Mouse (Mus musculus) hindbrain, postnatal 0 days (tissue): ENCODE results near the gene Fhl4. TPM values are rescaled to one million over a fixed set of nuclear protein-coding genes. Genes with fewer than 3 reads are reported as not detected.

ENCODE experiments used
- ATAC-seq: fragments of 200-750 bp; cut with Nextera tagmentation; 2 replicates; pipeline ENCODE4 v1.8.0; 2017; ENCODE audit warnings: mild to moderate bottlenecking, moderate TSS enrichment, moderate library complexity
- DNase-seq: peaks from one replicate; pipeline ENCODE4 v3.0.0-alpha.2; 2015; ENCODE audit warnings: low spot score
- H3K27ac ChIP-seq: fragments of 300-500 bp; sonication (generic); 2 replicates; pipeline ENCODE4 v1.5.1; 2014; ENCODE audit warnings: mild to moderate bottlenecking
- H3K27me3 ChIP-seq: fragments of 300-500 bp; sonication (generic); 2 replicates; pipeline ENCODE4 v1.6.1; 2014; ENCODE audit warnings: low read length, mixed read lengths; ENCODE audit not compliant: insufficient read depth
- H3K36me3 ChIP-seq: fragments of 300-500 bp; sonication (generic); 2 replicates; pipeline ENCODE4 v1.6.1; 2014; ENCODE audit warnings: low read length, mixed read lengths; ENCODE audit not compliant: insufficient read depth
- H3K4me1 ChIP-seq: fragments of 300-500 bp; sonication (generic); 2 replicates; pipeline ENCODE4 v1.6.1; 2014; ENCODE audit warnings: antibody characterized with exemption, low read length, mixed read lengths; ENCODE audit not compliant: insufficient read depth
- H3K4me2 ChIP-seq: fragments of 300-500 bp; sonication (generic); 2 replicates; pipeline ENCODE4 v1.6.1; 2014; ENCODE audit warnings: low read depth, mild to moderate bottlenecking, low read length, moderate library complexity, mixed read lengths
- H3K4me3 ChIP-seq: fragments of 300-500 bp; sonication (generic); 2 replicates; pipeline ENCODE4 v1.5.1; 2014; ENCODE audit warnings: low read length
- H3K9ac ChIP-seq: fragments of 300-500 bp; sonication (generic); replicated peaks from 2 replicates; pipeline ENCODE4 v1.6.1; 2014; ENCODE audit warnings: mild to moderate bottlenecking, low read length, moderate library complexity, mixed read lengths
- H3K9me3 ChIP-seq: fragments of 300-500 bp; sonication (generic); 2 replicates; pipeline ENCODE4 v1.6.1; 2016; ENCODE audit warnings: low read length, mixed read lengths
- CTCF ChIP-seq: IDR thresholded peaks from 2 replicates; pipeline ENCODE4 v1.5.1; 2016; ENCODE audit warnings: antibody characterized with exemption, control low read depth, low read depth
- WGBS: fragments of 180-500 bp; shearing (Covaris S2); extraction: QIAGEN DNeasy Blood & Tissue Kit; methylation state at CpG from one replicate; pipeline ENCODE4 v1.1.7; 2014; 5-methylcytosine and 5-hydroxymethylcytosine counted together
- polyA plus RNA-seq: library from polyadenylated mRNA; unstranded; fragments of >200 nt; fragmentation: Nextera tagmentation; extraction: Ambion mirVana; gene quantifications from 2 replicates; pipeline ENCODE4 v1.2.1, GENCODE M21; 2015
- total RNA-seq: library from RNA; depleted of rRNA; stranded (reverse); fragments of >200 nt; gene quantifications from 2 replicates; pipeline ENCODE4 v1.2.3, GENCODE M21; 2014; rRNA removed

Fhl4 gene
- total RNA-seq (1.2 TPM in 2 replicates), polyA plus RNA-seq (2.1 TPM in 2 replicates)

GRCm38 (mm10) chr10:85102247-85103084 lies at the start of gene Fhl4, which contains the start of gene Tmem263:
Gene Fhl4 (minus strand): TSS chr10:85102495.
Gene Tmem263 (plus strand): TSS chr10:85102627.
- Histone ChIP-seq H3K27me3 (no peaks in the 10 kb centered on the region), H3K9me3 (no peaks in the 10 kb centered on the region), H3K4me1 (no peaks in the 10 kb centered on the region), H3K4me2 (peak within 1 kb of the TSS; percentile 76), H3K27ac (peak within 1 kb of the TSS; percentile 93), H3K36me3 (no peaks in the 10 kb centered on the region), H3K9ac (peak within 1 kb of the TSS; percentile 92), H3K4me3 (peak within 1 kb of the TSS; percentile 95)
- no peak; the same call in 1 of the 2 replicates for TF ChIP-seq CTCF
- ATAC-seq = peak; percentile 98
- peak; percentile 97 for DNase-seq
- under 1% methylated on average over 70 of the region's 96 CpGs for WGBS

GRCm38 (mm10) chr10:85149226-85149625 lies 46.9 kb upstream of the Fhl4 start:
- Histone ChIP-seq H3K4me2 (no peak overlapping the region), H3K27me3 (no peaks in the 10 kb centered on the region), H3K9ac (no peak overlapping the region), H3K9me3 (no peaks in the 10 kb centered on the region), H3K27ac (no peak overlapping the region), H3K4me1 (no peaks in the 10 kb centered on the region), H3K4me3 (no peak overlapping the region), H3K36me3 (peaks cover 28% of the 10 kb centered on the region)
- ATAC-seq (no peak), DNase-seq (no peak)
- 85% methylated on average over 5 of the region's 5 CpGs for WGBS
- no peak for TF ChIP-seq CTCF

GRCm38 (mm10) chr10:85146282-85146681 lies 44.0 kb upstream of the Fhl4 start:
- Histone ChIP-seq H3K9ac (no peak overlapping the region), H3K27ac (no peak overlapping the region), H3K4me1 (no peaks in the 10 kb centered on the region), H3K4me2 (no peak overlapping the region), H3K4me3 (no peak overlapping the region), H3K36me3 (peaks cover 52% of the 10 kb centered on the region), H3K9me3 (no peaks in the 10 kb centered on the region), H3K27me3 (no peaks in the 10 kb centered on the region)
- WGBS = 82% methylated on average over 14 of the region's 14 CpGs
- ATAC-seq (no peak), DNase-seq (no peak)
- no peak for TF ChIP-seq CTCF

GRCm38 (mm10) chr10:85141465-85141864 lies 39.2 kb upstream of the Fhl4 start:
- no peak overlapping the region for H3K4me2 ChIP-seq
- 88% methylated on average over 9 of the region's 9 CpGs for WGBS

GRCm38 (mm10) chr10:85136573-85136972 lies 34.3 kb upstream of the Fhl4 start:
- no peak overlapping the region for H3K4me2 ChIP-seq
- H3K36me3 ChIP-seq = peaks cover 20% of the 10 kb centered on the region
- no peak for TF ChIP-seq CTCF
- 81% methylated on average over 6 of the region's 6 CpGs for WGBS
- no peak overlapping the region for H3K4me3 ChIP-seq
- no peak overlapping the region for H3K27ac ChIP-seq
- H3K27me3 ChIP-seq = no peaks in the 10 kb centered on the region
- ATAC-seq (no peak), DNase-seq (no peak)
- H3K4me1 ChIP-seq = no peaks in the 10 kb centered on the region
- no peak overlapping the region for H3K9ac ChIP-seq
- no peaks in the 10 kb centered on the region for H3K9me3 ChIP-seq

More at GRCm38 (mm10) chr10:85141465-85141864, 39.2 kb upstream of the Fhl4 start:
- no peak overlapping the region for H3K4me3 ChIP-seq
- no peaks in the 10 kb centered on the region for H3K4me1 ChIP-seq
- H3K36me3 ChIP-seq = peaks cover 39% of the 10 kb centered on the region
- DNase-seq (no peak), ATAC-seq (no peak)
- TF ChIP-seq CTCF = no peak
- no peaks in the 10 kb centered on the region for H3K27me3 ChIP-seq
- H3K9me3 ChIP-seq = no peaks in the 10 kb centered on the region
- H3K9ac ChIP-seq = no peak overlapping the region
- no peak overlapping the region for H3K27ac ChIP-seq

- no peak overlapping the region for H3K27ac ChIP-seq
- H3K36me3 ChIP-seq = peaks cover 18% of the 10 kb centered on the region; the same call in 1 of the 2 replicates
- whole genome bisulfite sequencing = 24% methylated on average over 7 of the region's 7 CpGs
- H3K4me1 ChIP-seq = peaks cover 12% of the 10 kb centered on the region
- H3K9me3 ChIP-seq = no peaks in the 10 kb centered on the region
- ATAC-seq = no peak; the same call in 1 of the 2 replicates
- no peaks in the 10 kb centered on the region for H3K27me3 ChIP-seq
- H3K4me3 ChIP-seq = peak overlapping the region; percentile 67
- peak overlapping the region; percentile 69 for H3K4me2 ChIP-seq
- peak overlapping the region; percentile 40 for H3K9ac ChIP-seq
- peak; percentile 19 for DNase-seq
- no peak for TF ChIP-seq CTCF
Measured at GRCm38 (mm10) chr10:85128453-85128852, 26.2 kb upstream of the Fhl4 start.
